9 mouse cellular contexts compared by ENCODE assay signal in the genomic region with DNA sequence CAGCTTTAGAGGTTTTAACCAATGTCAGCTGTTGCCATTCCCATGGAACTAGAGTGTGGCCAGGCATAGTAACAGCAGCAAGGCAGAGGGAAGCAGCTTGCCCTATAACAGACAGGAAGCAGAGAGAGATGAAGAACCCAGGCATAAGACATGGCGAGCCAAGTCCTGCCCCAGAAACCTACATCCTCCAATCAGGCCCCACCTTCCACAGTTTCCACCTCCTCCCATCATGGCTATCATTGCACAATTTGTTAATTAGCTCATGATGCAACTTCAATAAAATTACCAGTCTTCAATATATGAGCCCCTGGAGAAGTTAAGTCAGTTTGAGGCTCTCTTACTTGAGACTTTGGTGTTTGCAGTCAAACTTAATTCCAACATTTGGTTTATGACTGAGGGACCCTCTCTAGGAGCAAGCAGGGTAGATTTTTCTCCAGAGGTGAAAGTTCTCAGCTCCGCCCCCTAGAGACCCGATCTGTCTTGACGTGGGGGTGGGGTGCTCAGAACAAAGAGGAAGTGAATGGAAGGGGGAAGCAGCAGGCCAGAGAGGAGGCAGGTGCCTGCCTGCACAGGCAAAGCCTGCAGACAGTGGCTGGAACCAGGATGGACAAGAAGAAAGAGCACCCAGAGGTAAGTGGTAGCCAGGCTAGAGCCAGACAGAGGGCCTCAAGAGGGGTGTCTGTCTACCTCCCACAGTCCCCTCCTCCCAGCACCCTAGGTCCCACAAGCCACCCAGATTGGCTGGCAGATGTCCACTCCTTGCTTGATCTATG. TPM values are rescaled to one million over a fixed set of nuclear protein-coding genes. Genes with fewer than 3 reads are reported as not detected.
A peak's percentile ranks its signal among the peaks of the same experiment; 100 is the strongest.
DNase-seq lines count a peak whose midpoint lies in the region; ATAC-seq and TF ChIP-seq lines count a peak whose summit lies in the region.
"Had no signal": no experiment of that assay in that cellular context is flagged by ENCODE, and none has a peak within 500 bp of the region (broad histone marks: within the 10 kb centered on the region; RNA-seq: fewer than 3 reads in every experiment).

A gene (plus strand): TSS at position 502 of the 773 bp plus-strand sequence.

- 0 out of 2 replicates have a peak, but pooled peaks have one; percentile 9 for TF ChIP-seq POLR2A in cortical plate, adult 2 months (IDR thresholded peaks at IDR 0.05; ENCODE audit: extremely low read depth, insufficient read depth, low read length)

- H3K4me1 ChIP-seq in heart, embryonic 12.5 days (replicated peaks): no peaks in the 10 kb centered on the region
- no peaks in the 10 kb centered on the region for H3K4me1 ChIP-seq in cortical plate, adult 2 months (ENCODE audit: control insufficient read depth, insufficient read depth, low read length)
- H3K4me1 ChIP-seq in lung, embryonic 15.5 days: no peaks in the 10 kb centered on the region
- H3K4me1 ChIP-seq: neural tube, embryonic 13.5 days had no signal

- ATAC-seq in heart, embryonic 12.5 days (ENCODE audit: insufficient number of reproducible peaks, low FRiP score): no peak
- no peak for ATAC-seq in lung, embryonic 15.5 days (ENCODE audit: borderline replicate concordance, extremely low read depth, low FRiP score, low TSS enrichment)
- no peak for ATAC-seq in activated CD4-positive, CD25-positive, alpha-beta regulatory T cell, adult 4 months

- H3K9ac ChIP-seq in heart, embryonic 12.5 days: no peak within 1 kb of the TSS
- H3K9ac ChIP-seq in lung, embryonic 15.5 days: no peak within 1 kb of the TSS
- H3K9ac ChIP-seq: neural tube, embryonic 13.5 days had no signal

- 38% methylated on average over 4 of the region's 4 CpGs for WGBS in heart, embryonic 12.5 days
- WGBS in lung, embryonic 15.5 days: 37% methylated on average over 4 of the region's 4 CpGs

- no peak for TF ChIP-seq CTCF in cortical plate, adult 2 months (IDR thresholded peaks at IDR 0.05; ENCODE audit: extremely low read depth, insufficient read depth, low read length)

- no peak within 1 kb of the TSS for H3K27ac ChIP-seq in heart, embryonic 12.5 days (ENCODE audit: poor library complexity, severe bottlenecking)
- H3K27ac ChIP-seq in cortical plate, adult 2 months (ENCODE audit: insufficient read depth, low read length): no peak within 1 kb of the TSS
- no peak within 1 kb of the TSS for H3K27ac ChIP-seq in lung, embryonic 15.5 days
- H3K27ac ChIP-seq: neural tube, embryonic 13.5 days had no signal

- H3K36me3 ChIP-seq in heart, embryonic 12.5 days: no peaks in the 10 kb centered on the region
- no peaks in the 10 kb centered on the region for H3K36me3 ChIP-seq in lung, embryonic 15.5 days
- H3K36me3 ChIP-seq: neural tube, embryonic 13.5 days had no signal

- H3K4me2 ChIP-seq in heart, embryonic 12.5 days: no peak within 1 kb of the TSS
- H3K4me2 ChIP-seq in lung, embryonic 15.5 days: no peak within 1 kb of the TSS
- H3K4me2 ChIP-seq: neural tube, embryonic 13.5 days had no signal

- no peak within 1 kb of the TSS for H3K4me3 ChIP-seq in heart, embryonic 12.5 days
- H3K4me3 ChIP-seq in cortical plate, adult 2 months (ENCODE audit: insufficient read depth, low read length): no peak within 1 kb of the TSS
- no peak within 1 kb of the TSS for H3K4me3 ChIP-seq in lung, embryonic 15.5 days
- H3K4me3 ChIP-seq: neural tube, embryonic 13.5 days had no signal

- peaks cover under 1% of the 10 kb centered on the region; the same call in 1 of the 2 replicates for H3K27me3 ChIP-seq in heart, embryonic 12.5 days (replicated peaks)
- no peaks in the 10 kb centered on the region for H3K27me3 ChIP-seq in lung, embryonic 15.5 days
- H3K27me3 ChIP-seq: neural tube, embryonic 13.5 days had no signal

- peak; percentile 96 for DNase-seq in heart, adult 11 months
- DNase-seq in 416B (ENCODE audit: low read depth): peak; percentile 72
- peak; percentile 60 for DNase-seq in thymus, postnatal 4 days
- no peak for DNase-seq in cerebellum, adult 11 months

- H3K9me3 ChIP-seq in heart, embryonic 12.5 days (replicated peaks): peaks cover 3% of the 10 kb centered on the region; the same call in 1 of the 2 replicates
- H3K9me3 ChIP-seq in lung, embryonic 15.5 days: no peaks in the 10 kb centered on the region
- H3K9me3 ChIP-seq: neural tube, embryonic 13.5 days had no signal

RNA-seq across cellular contexts. Expression of the gene that starts here (rescaled TPM):
- 3.0 and 4.2 TPM in 2 replicates for polyA plus RNA-seq in heart, embryonic 12.5 days (2016; fragmentation: Nextera tagmentation; extraction: Ambion mirVana)
- polyA plus RNA-seq in cortical plate, adult 2 months (2012; rRNA removed): 16.3 and 18.9 TPM in 2 replicates
- polyA plus RNA-seq in lung, embryonic 15.5 days (2015; fragmentation: Nextera tagmentation; extraction: Ambion mirVana): 12.7 and 17.9 TPM in 2 replicates
- 1 to 10 TPM in 1 of 2 experiments, under 1 TPM in 1; 0.50 to 4.7 TPM for polyA plus RNA-seq in activated CD4-positive, CD25-positive, alpha-beta regulatory T cell, adult 4 months (2017; shearing (Covaris generic))
